Mouse (Mus musculus) thymus, adult 2 months (tissue): ENCODE results near the gene Prkg1.

Experiments used
- CTCF ChIP-seq: fragments of 200-500 bp; IDR thresholded peaks from 2 replicates; pipeline ENCODE4 v1.5.1; 2012; ENCODE audit warnings: mild to moderate bottlenecking, control low read depth, low read length, moderate library complexity, borderline replicate concordance; ENCODE audit not compliant: control insufficient read depth, poor library complexity, insufficient read depth; ENCODE audit errors: extremely low read depth
- POLR2A ChIP-seq: fragments of 200-500 bp; IDR thresholded peaks from 2 replicates; pipeline ENCODE4 v1.6.1; 2012; ENCODE audit warnings: mild to moderate bottlenecking, low read length, control low read depth, moderate library complexity; ENCODE audit not compliant: control insufficient read depth, poor library complexity, insufficient read depth; ENCODE audit errors: extremely low read depth

DNA sequence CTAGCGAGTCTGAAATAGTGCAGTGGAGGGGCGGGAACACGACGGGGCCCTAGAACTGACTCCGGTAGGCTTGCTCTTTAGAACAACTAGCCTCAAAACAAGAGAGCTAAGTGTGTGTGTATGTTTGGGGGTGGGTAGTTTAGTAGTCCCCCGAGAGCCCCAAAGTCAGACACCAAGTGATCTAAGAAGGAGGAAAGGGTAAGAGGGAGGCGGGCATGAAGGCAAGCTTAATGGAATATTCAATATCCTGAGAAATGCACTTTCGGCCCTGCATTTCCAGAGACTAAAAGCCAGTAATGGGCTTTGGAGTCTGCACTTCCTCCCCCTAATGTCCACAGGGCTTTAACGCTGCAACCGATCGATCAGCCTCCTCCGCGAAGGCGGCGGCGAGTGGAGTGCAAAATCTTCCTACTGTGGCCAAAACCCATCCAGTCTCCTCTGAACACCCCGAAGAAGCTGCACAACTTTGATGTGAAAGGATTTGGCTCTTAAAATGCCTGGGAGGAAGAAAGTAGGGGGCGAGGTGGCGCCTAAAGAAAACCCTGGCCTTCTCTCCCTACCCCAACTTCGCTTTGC lies 1.5 kb downstream of the Prkg1 start:
- TF ChIP-seq POLR2A: no peak
- TF ChIP-seq CTCF: no peak
